Mouse (Mus musculus): ENCODE results near the gene Mbd4. TPM values are rescaled to one million over a fixed set of nuclear protein-coding genes. Genes with fewer than 3 reads are reported as not detected.

The Mbd4 gene
- polyA plus RNA-seq (2012; rRNA removed) (16.3 and 18.8 TPM in 2 replicates), polyA plus RNA-seq (2014; fragmentation: Nextera tagmentation; extraction: Ambion mirVana) (13.0 and 16.4 TPM in 2 replicates)

- peaks cover 26% of the 10 kb centered on the region for H3K4me1 ChIP-seq (ENCODE audit: control insufficient read depth, insufficient read depth, low read length)
- H3K4me2 ChIP-seq (replicated peaks; ENCODE audit: low read depth, low read length, severe bottlenecking), result peak within 1 kb of the TSS; percentile 58
- WGBS, result under 1% methylated on average over 51 of the region's 51 CpGs
- ATAC-seq (ENCODE audit: low FRiP score, low read depth) (peak; percentile 97), DNase-seq (ENCODE audit: low spot score) (peak; percentile 99)
- 0 out of 2 replicates have a peak, but pooled peaks have one; percentile 33 for TF ChIP-seq POLR2A (IDR thresholded peaks at IDR 0.05; ENCODE audit: borderline replicate concordance, extremely low read depth, insufficient read depth, insufficient read length)
- peaks cover 19% of the 10 kb centered on the region for H3K36me3 ChIP-seq (ENCODE audit: control insufficient read depth, insufficient read depth, low read length)
- H3K9ac ChIP-seq (ENCODE audit: low read depth, low read length, severe bottlenecking), result peak within 1 kb of the TSS; percentile 54
- no peaks in the 10 kb centered on the region for H3K9me3 ChIP-seq (ENCODE audit: control insufficient read depth, low read length)
- H3K4me3 ChIP-seq (replicated peaks; ENCODE audit: low read length), result peak within 1 kb of the TSS; percentile 50
- no peaks in the 10 kb centered on the region for H3K27me3 ChIP-seq (ENCODE audit: control insufficient read depth, insufficient read depth, low read length)
- peak within 1 kb of the TSS; percentile 87 for H3K27ac ChIP-seq (replicated peaks; ENCODE audit: low read depth, low read length)
Observed at GRCm38 (mm10) chr6:115853091-115853813, at the start of gene Mbd4, which contains the start of gene Ift122. TSS of gene Mbd4 (minus strand) at chr6:115853371. TSS of gene Ift122 (plus strand) at chr6:115853470.

- peaks cover 21% of the 10 kb centered on the region for H3K36me3 ChIP-seq (ENCODE audit: control insufficient read depth, insufficient read depth, low read length)
- ATAC-seq (ENCODE audit: low FRiP score, low read depth), result no peak
- DNase-seq (ENCODE audit: low spot score), result no peak
- H3K27ac ChIP-seq (replicated peaks; ENCODE audit: low read depth, low read length), result no peak overlapping the region
- H3K4me1 ChIP-seq (ENCODE audit: control insufficient read depth, insufficient read depth, low read length), result no peaks in the 10 kb centered on the region; the same call in 1 of the 2 replicates
- no peaks in the 10 kb centered on the region for H3K27me3 ChIP-seq (ENCODE audit: control insufficient read depth, insufficient read depth, low read length)
- TF ChIP-seq POLR2A (IDR thresholded peaks at IDR 0.05; ENCODE audit: borderline replicate concordance, extremely low read depth, insufficient read depth, insufficient read length), result no peak
- WGBS, result 91% methylated on average over 3 of the region's 3 CpGs
- H3K9me3 ChIP-seq (ENCODE audit: control insufficient read depth, low read length), result no peaks in the 10 kb centered on the region
- H3K4me3 ChIP-seq (replicated peaks; ENCODE audit: low read length), result no peak overlapping the region
- H3K9ac ChIP-seq (ENCODE audit: low read depth, low read length, severe bottlenecking), result 0 out of 2 replicates have a peak overlapping the region, but pooled peaks have one; percentile 7
- H3K4me2 ChIP-seq (replicated peaks; ENCODE audit: low read depth, low read length, severe bottlenecking), result no peak overlapping the region
Observed at GRCm38 (mm10) chr6:115902545-115902944, 49.4 kb upstream of the Mbd4 start.

- H3K4me1 ChIP-seq (ENCODE audit: control insufficient read depth, insufficient read depth, low read length), result no peaks in the 10 kb centered on the region; the same call in 1 of the 2 replicates
- WGBS, result 73% methylated on average over 8 of the region's 8 CpGs
- no peak overlapping the region for H3K4me2 ChIP-seq (replicated peaks; ENCODE audit: low read depth, low read length, severe bottlenecking)
- no peak for TF ChIP-seq POLR2A (IDR thresholded peaks at IDR 0.05; ENCODE audit: borderline replicate concordance, extremely low read depth, insufficient read depth, insufficient read length)
- H3K9me3 ChIP-seq (ENCODE audit: control insufficient read depth, low read length), result no peaks in the 10 kb centered on the region
- H3K9ac ChIP-seq (ENCODE audit: low read depth, low read length, severe bottlenecking), result 0 out of 2 replicates have a peak overlapping the region, but pooled peaks have one; percentile 16
- no peak overlapping the region for H3K4me3 ChIP-seq (replicated peaks; ENCODE audit: low read length)
- no peaks in the 10 kb centered on the region for H3K27me3 ChIP-seq (ENCODE audit: control insufficient read depth, insufficient read depth, low read length)
- no peak for ATAC-seq (ENCODE audit: low FRiP score, low read depth)
- peak; percentile 54 for DNase-seq (ENCODE audit: low spot score)
- no peak overlapping the region for H3K27ac ChIP-seq (replicated peaks; ENCODE audit: low read depth, low read length)
- H3K36me3 ChIP-seq (ENCODE audit: control insufficient read depth, insufficient read depth, low read length), result peaks cover 16% of the 10 kb centered on the region
Observed at GRCm38 (mm10) chr6:115901489-115901931, 48.3 kb upstream of the Mbd4 start.

- no peaks in the 10 kb centered on the region for H3K9me3 ChIP-seq (ENCODE audit: control insufficient read depth, low read length)
- no peaks in the 10 kb centered on the region for H3K27me3 ChIP-seq (ENCODE audit: control insufficient read depth, insufficient read depth, low read length)
- DNase-seq (ENCODE audit: low spot score) (peak; percentile 65), ATAC-seq (ENCODE audit: low FRiP score, low read depth) (peak; percentile 68; the same call in 1 of the 2 replicates)
- H3K4me1 ChIP-seq (ENCODE audit: control insufficient read depth, insufficient read depth, low read length), result no peaks in the 10 kb centered on the region; the same call in 1 of the 2 replicates
- no peak overlapping the region for H3K9ac ChIP-seq (ENCODE audit: low read depth, low read length, severe bottlenecking)
- 20% methylated on average over 3 of the region's 3 CpGs for WGBS
- TF ChIP-seq POLR2A (IDR thresholded peaks at IDR 0.05; ENCODE audit: borderline replicate concordance, extremely low read depth, insufficient read depth, insufficient read length), result no peak
- H3K4me3 ChIP-seq (replicated peaks; ENCODE audit: low read length), result no peak overlapping the region
- peaks cover 21% of the 10 kb centered on the region for H3K36me3 ChIP-seq (ENCODE audit: control insufficient read depth, insufficient read depth, low read length)
- no peak overlapping the region for H3K4me2 ChIP-seq (replicated peaks; ENCODE audit: low read depth, low read length, severe bottlenecking)
- H3K27ac ChIP-seq (replicated peaks; ENCODE audit: low read depth, low read length), result no peak overlapping the region
Observed at GRCm38 (mm10) chr6:115901062-115901461, 47.9 kb upstream of the Mbd4 start.

- 60% methylated on average over 7 of the region's 7 CpGs for WGBS
- no peak for TF ChIP-seq POLR2A (IDR thresholded peaks at IDR 0.05; ENCODE audit: borderline replicate concordance, extremely low read depth, insufficient read depth, insufficient read length)
- H3K4me2 ChIP-seq (replicated peaks; ENCODE audit: low read depth, low read length, severe bottlenecking), result no peak overlapping the region
- H3K4me3 ChIP-seq (replicated peaks; ENCODE audit: low read length), result no peak overlapping the region
- no peak overlapping the region for H3K9ac ChIP-seq (ENCODE audit: low read depth, low read length, severe bottlenecking)
- peaks cover 42% of the 10 kb centered on the region for H3K36me3 ChIP-seq (ENCODE audit: control insufficient read depth, insufficient read depth, low read length)
- no peak for DNase-seq (ENCODE audit: low spot score)
- ATAC-seq (ENCODE audit: low FRiP score, low read depth), result no peak
- no peaks in the 10 kb centered on the region for H3K9me3 ChIP-seq (ENCODE audit: control insufficient read depth, low read length)
- H3K27ac ChIP-seq (replicated peaks; ENCODE audit: low read depth, low read length), result no peak overlapping the region
- no peaks in the 10 kb centered on the region; the same call in 1 of the 2 replicates for H3K4me1 ChIP-seq (ENCODE audit: control insufficient read depth, insufficient read depth, low read length)
- H3K27me3 ChIP-seq (ENCODE audit: control insufficient read depth, insufficient read depth, low read length), result no peaks in the 10 kb centered on the region
Observed at GRCm38 (mm10) chr6:115897926-115898520, 44.9 kb upstream of the Mbd4 start.

Data from limb, embryonic 14.5 days (tissue).